Mouse (Mus musculus): ENCODE measurements around the gene Ccn1. TPM values are rescaled to one million over a fixed set of nuclear protein-coding genes. Genes with fewer than 3 reads are reported as not detected.

Gene Ccn1
- total RNA-seq, 2 experiments from 2014 or later: 45.3 to 211 TPM

GRCm38 (mm10) chr3:145651029-145651977, 1.5 kb upstream of the Ccn1 start:
- DNase-seq (ENCODE audit: low spot score): peak; percentile 47

- peak; percentile 69 for DNase-seq (ENCODE audit: low spot score)
Observed at GRCm38 (mm10) chr3:145650298-145651011, 674 bp upstream of the Ccn1 start.

DNA sequence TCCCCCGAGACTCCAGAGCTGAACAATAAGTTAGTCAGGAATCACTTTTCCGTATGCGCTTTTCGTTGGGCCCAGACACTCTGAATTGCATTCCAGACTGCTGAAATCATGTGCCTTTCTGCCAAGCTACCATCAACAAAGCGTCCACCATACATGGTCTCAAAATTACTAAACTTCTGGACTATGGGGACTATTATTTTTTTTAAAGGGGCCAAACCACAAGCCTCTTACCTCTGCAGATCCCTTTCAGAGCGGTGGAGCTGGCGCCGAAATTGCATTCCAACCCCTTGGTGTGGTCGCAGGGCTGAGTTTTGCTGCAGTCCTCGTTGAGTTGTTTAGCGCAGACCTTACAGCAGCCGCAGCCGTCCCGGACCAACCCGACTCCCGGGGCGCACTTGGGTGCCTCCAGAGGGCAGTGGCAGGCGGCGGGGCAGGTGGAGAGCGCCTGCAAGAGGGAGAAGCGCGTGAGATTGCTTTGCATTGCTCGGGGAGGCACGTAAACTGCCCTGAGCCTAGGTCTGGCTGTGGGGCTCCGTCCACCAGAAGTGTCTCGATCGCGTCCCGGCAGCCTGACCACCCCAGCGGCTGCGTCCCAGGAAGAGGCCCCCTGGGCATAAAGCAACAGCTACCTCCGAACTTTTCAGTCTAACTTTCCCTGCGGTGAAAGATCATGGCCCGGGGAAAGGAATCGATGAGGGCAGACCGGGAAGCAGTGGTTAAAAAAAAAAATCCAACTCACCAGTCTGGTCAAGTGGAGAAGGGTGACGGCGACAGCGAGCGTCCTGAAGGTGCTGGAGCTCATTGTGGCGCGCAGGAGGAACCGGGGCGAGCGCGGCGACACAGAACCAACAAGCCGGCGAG, 560 bp downstream of the Ccn1 start:
- DNase-seq (ENCODE audit: low spot score): peak; percentile 71

DNA sequence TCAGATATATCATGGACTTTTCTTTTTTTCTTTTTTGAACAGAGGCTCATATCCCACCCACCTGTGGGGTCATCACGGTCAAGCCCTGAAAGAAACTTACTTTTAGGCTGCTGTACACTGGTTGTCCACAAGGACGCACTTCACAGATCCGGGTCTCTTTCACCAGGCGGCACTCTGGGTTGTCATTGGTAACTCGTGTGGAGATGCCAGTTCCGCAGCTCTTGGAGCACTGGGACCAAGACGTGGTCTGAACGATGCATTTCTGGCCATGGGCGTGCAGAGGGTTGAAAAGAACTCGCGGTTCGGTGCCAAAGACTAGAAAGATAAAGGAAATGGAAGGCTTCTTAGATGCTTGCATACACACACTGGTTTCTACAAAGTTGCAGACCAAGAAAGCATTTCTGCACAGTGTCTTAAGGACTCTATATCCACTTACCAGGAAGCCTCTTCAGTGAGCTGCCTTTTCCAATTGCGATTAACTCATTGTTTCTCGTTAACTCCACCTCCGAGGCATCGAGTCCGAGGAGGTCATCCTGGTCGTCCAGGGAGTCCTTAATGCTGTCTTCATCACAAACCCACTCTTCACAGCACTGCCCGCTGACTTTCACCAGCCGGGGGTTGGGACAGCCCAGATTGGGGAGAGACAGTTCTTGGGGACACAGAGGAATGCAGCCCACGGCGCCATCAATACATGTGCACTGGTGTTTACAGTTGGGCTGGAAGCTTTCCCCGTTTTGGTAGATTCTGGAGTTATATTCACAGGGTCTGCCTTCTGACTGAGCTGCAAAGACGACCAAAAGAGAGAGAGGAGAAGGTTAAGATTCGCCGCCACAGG, 1.5 kb downstream of the Ccn1 start:
- peak; percentile 27 for DNase-seq (ENCODE audit: low spot score)

GRCm38 (mm10) chr3:145647416-145647815, 2.4 kb downstream of the Ccn1 start:
- no peak for DNase-seq (ENCODE audit: low spot score)

DNA sequence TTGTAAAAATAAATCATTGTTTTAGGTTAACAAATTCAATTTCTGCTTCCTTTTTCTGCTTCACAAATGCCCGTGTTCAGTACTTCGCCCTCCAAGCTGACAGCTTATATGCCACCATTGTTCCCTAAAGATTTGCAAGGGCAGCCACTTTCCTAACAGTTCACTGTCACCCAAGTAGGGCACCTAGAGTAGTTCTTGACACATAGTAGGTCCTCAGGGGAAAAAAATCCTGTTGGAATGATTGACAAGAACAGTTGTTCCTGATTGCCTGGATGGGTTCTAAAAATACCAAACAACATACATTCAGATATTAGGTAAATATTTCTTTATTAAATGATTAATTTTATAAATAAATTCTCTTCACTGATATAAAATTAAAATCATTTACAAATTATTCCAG, 3.1 kb downstream of the Ccn1 start:
- DNase-seq (ENCODE audit: low spot score): no peak

DNA sequence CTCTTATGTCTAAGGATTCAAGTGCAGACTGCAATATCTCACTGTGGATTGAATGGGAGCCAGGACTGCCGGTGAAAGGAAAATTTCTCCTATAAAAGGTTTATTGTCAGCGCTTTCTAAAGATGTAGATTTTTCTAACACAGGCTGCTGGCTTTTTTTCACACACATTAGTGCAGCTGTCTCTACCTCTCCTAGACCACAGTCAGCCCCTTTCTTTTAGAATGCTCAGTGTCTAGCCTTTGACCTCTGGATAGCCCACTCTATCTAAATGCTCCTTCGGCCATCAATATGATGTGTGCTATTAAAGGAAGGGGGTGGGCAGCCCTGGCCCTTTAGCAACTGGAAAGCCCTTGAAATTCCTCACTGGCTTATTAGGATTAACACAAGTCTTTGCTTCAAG, 3.8 kb downstream of the Ccn1 start:
- DNase-seq (ENCODE audit: low spot score): no peak

- DNase-seq (ENCODE audit: low spot score): no peak
Observed at GRCm38 (mm10) chr3:145645463-145645862, 4.3 kb downstream of the Ccn1 start.

DNA sequence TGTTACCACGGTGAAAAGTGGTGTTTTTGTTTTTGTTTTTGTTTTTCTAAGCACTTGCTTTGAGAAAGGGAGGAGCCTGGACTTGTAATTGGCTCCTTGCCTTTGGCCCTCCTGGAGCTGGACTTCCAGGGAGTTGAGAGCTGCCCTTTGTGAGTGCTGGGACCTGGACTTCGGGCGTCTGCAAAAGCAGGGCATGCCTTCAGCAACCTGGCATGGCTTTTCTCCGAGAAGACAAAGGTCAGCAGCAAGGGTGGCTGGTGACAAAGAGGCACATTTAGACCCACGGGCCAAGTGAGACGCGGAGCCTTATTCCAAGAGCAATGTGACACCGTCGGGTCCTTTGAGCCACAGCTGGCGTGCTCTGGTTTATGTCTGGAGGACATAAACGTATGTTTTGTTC, 6.9 kb downstream of the Ccn1 start:
- no peak for DNase-seq (ENCODE audit: low spot score)

GRCm38 (mm10) chr3:145641878-145642277, 7.9 kb downstream of the Ccn1 start:
- no peak for DNase-seq (ENCODE audit: low spot score)

- no peak for DNase-seq (ENCODE audit: low spot score)
Observed at GRCm38 (mm10) chr3:145641036-145641685, 8.6 kb downstream of the Ccn1 start.

DNA sequence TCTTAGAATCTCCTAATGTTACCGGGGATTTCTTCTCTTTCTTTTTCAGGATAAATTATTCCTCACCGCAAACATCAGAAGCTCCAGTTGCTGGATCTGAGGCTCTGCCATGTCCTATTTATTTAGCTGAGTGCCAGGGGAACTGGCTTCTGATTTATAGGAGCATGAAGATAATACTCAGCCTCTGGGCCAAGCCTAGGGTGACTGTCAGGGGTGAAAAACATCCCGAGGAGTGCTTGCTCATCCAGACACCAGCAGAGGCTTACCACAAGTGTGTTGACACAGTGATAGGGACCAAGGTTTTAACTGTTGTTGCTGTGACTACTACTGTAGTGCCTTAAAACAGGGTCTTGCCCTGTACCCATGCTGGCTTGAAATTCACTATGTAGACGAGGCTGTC, 9.2 kb downstream of the Ccn1 start:
- DNase-seq (ENCODE audit: low spot score): peak; percentile 51

- no peak for DNase-seq (ENCODE audit: low spot score)
Observed at GRCm38 (mm10) chr3:145640170-145640569, 9.6 kb downstream of the Ccn1 start.

- DNase-seq (ENCODE audit: low spot score): no peak
Observed at GRCm38 (mm10) chr3:145634002-145634710, 15.6 kb downstream of the Ccn1 start.

GRCm38 (mm10) chr3:145632888-145633287, 16.9 kb downstream of the Ccn1 start:
- no peak for DNase-seq (ENCODE audit: low spot score)

- DNase-seq (ENCODE audit: low spot score): no peak
Observed at GRCm38 (mm10) chr3:145628643-145629042, 21.1 kb downstream of the Ccn1 start.

- DNase-seq (ENCODE audit: low spot score): no peak
Observed at GRCm38 (mm10) chr3:145627830-145628229, 22.0 kb downstream of the Ccn1 start.

GRCm38 (mm10) chr3:145626063-145626462, 23.7 kb downstream of the Ccn1 start:
- DNase-seq (ENCODE audit: low spot score): no peak

GRCm38 (mm10) chr3:145625546-145625945, 24.2 kb downstream of the Ccn1 start:
- no peak for DNase-seq (ENCODE audit: low spot score)

- no peak for DNase-seq (ENCODE audit: low spot score)
Observed at GRCm38 (mm10) chr3:145624786-145625185, 25.0 kb downstream of the Ccn1 start.
